Mouse (Mus musculus): Measurements from ENCODE around the gene Ube3b.

Gene Ube3b

GRCm38 (mm10) chr5:114380209-114381012 is at the start of gene Ube3b, which contains the start of gene Kctd10:
TSS of gene Ube3b (plus strand) at chr5:114380607.
TSS of gene Kctd10 (minus strand) at chr5:114380508.
- DNase-seq (ENCODE audit: low spot score), result peak; percentile 95

GRCm38 (mm10) chr5:114342996-114343395 is 37.4 kb upstream of the Ube3b start:
- DNase-seq (ENCODE audit: low spot score), result peak; percentile 85

- DNase-seq (ENCODE audit: low spot score), result no peak
Observed at GRCm38 (mm10) chr5:114343612-114344011, 36.8 kb upstream of the Ube3b start.

GRCm38 (mm10) chr5:114345538-114345937 is 34.9 kb upstream of the Ube3b start:
- no peak for DNase-seq (ENCODE audit: low spot score)

GRCm38 (mm10) chr5:114347005-114347404 is 33.4 kb upstream of the Ube3b start:
- DNase-seq (ENCODE audit: low spot score), result no peak

- DNase-seq (ENCODE audit: low spot score), result no peak
Observed at GRCm38 (mm10) chr5:114351490-114351889, 28.9 kb upstream of the Ube3b start.

- peak; percentile 86 for DNase-seq (ENCODE audit: low spot score)
Observed at GRCm38 (mm10) chr5:114356250-114356935, 24.0 kb upstream of the Ube3b start.

- peak; percentile 78 for DNase-seq (ENCODE audit: low spot score)
Observed at GRCm38 (mm10) chr5:114356936-114357751, 23.3 kb upstream of the Ube3b start.

- DNase-seq (ENCODE audit: low spot score), result no peak
Observed at GRCm38 (mm10) chr5:114358833-114359232, 21.6 kb upstream of the Ube3b start.

GRCm38 (mm10) chr5:114359586-114359985 is 20.8 kb upstream of the Ube3b start:
- no peak for DNase-seq (ENCODE audit: low spot score)

GRCm38 (mm10) chr5:114360968-114361367 is 19.4 kb upstream of the Ube3b start:
- no peak for DNase-seq (ENCODE audit: low spot score)

GRCm38 (mm10) chr5:114365043-114365752 is 15.2 kb upstream of the Ube3b start:
- DNase-seq (ENCODE audit: low spot score), result no peak

- DNase-seq (ENCODE audit: low spot score), result no peak
Observed at GRCm38 (mm10) chr5:114368121-114368520, 12.3 kb upstream of the Ube3b start.

GRCm38 (mm10) chr5:114368803-114369496 is 11.5 kb upstream of the Ube3b start:
- no peak for DNase-seq (ENCODE audit: low spot score)

- no peak for DNase-seq (ENCODE audit: low spot score)
Observed at GRCm38 (mm10) chr5:114369921-114370320, 10.5 kb upstream of the Ube3b start.

GRCm38 (mm10) chr5:114370371-114370776 is 10.0 kb upstream of the Ube3b start:
- peak; percentile 30 for DNase-seq (ENCODE audit: low spot score)

GRCm38 (mm10) chr5:114371331-114371730 is 9.1 kb upstream of the Ube3b start:
- peak; percentile 53 for DNase-seq (ENCODE audit: low spot score)

- peak; percentile 46 for DNase-seq (ENCODE audit: low spot score)
Observed at GRCm38 (mm10) chr5:114371731-114372473, 8.5 kb upstream of the Ube3b start.

GRCm38 (mm10) chr5:114372565-114372964 is 7.8 kb upstream of the Ube3b start:
- peak; percentile 67 for DNase-seq (ENCODE audit: low spot score)

GRCm38 (mm10) chr5:114373174-114373573 is 7.2 kb upstream of the Ube3b start:
- DNase-seq (ENCODE audit: low spot score), result no peak
